Mouse (Mus musculus): ENCODE measurements around the gene Samd9l.
"Not testable (repeated sequence)": the region's sequence is repeated elsewhere in the genome, so short reads cannot be mapped to it uniquely, and the experiment has no call there.

DNA sequence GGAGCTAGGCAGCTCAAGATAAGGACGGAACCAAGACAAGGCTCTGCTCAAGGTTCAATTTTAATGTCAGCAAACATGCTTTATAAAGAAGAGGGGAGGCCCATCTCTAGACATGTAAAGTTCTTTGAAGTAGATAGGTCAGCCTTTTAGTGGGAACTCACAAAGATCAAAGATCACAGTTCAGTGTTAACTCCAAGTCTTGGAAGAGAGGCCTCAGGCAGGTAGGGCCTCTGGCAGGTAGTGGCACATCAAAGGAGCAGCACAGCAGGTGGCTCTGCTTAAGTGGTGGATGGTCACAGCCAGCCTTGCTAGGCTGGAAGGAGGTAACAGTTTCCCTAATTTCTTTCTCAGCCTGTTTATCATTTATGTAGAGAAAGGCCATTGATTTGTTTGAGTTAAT is 33.8 kb downstream of the Samd9l start:
- not testable (repeated sequence) for TF ChIP-seq TAL1, GATA1 (IDR thresholded peaks at IDR 0.05; ENCODE audit: low read length)

Measured in erythroblast, embryonic 14.5 days (primary cell).